21 mouse cellular contexts compared by ENCODE assay signal in the genomic region with DNA sequence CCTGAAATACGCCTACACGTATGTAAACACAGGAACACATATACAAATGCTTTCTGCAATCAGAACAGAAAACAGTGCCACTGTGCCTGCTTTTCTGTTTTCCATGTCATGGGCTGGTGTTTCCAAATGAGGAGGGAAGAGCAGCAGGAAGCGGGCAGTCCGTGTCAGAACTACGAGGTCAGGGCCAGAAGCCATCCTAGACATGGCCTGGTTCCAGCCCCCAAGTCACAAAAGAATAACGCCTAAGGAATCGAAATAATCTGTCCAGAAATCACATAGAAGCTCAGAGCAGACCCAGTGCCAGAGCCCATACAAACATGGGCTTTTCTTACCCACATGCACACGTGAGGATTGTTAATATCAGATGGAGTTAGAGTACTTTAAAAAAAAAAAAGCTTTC. TPM values are rescaled to one million over a fixed set of nuclear protein-coding genes. Genes with fewer than 3 reads are reported as not detected.
"Had no signal": no experiment of that assay in that cellular context is flagged by ENCODE, and none has a peak within 500 bp of the region (broad histone marks: within the 10 kb centered on the region; RNA-seq: fewer than 3 reads in every experiment).

No protein-coding gene starts in this region.

- H3K27ac ChIP-seq: macrophage; midbrain, embryonic 13.5 days; midbrain, embryonic 15.5 days; neural tube, embryonic 12.5 days; stomach, embryonic 15.5 days; stomach, postnatal 0 days had no signal

- H3K36me3 ChIP-seq: lung, embryonic 15.5 days; midbrain, embryonic 13.5 days; midbrain, embryonic 15.5 days; neural tube, embryonic 12.5 days; stomach, embryonic 15.5 days had no signal

- H3K27me3 ChIP-seq: lung, embryonic 15.5 days; midbrain, embryonic 15.5 days; neural tube, embryonic 12.5 days; stomach, embryonic 15.5 days had no signal

- H3K4me3 ChIP-seq: lung, embryonic 15.5 days; midbrain, embryonic 13.5 days; midbrain, embryonic 15.5 days; neural tube, embryonic 12.5 days; stomach, embryonic 15.5 days had no signal

- H3K4me1 ChIP-seq: midbrain, embryonic 15.5 days; stomach, embryonic 15.5 days had no signal

- ATAC-seq: lung, postnatal 0 days; midbrain, embryonic 13.5 days; midbrain, embryonic 15.5 days had no signal

- H3K9me3 ChIP-seq: lung, embryonic 15.5 days; midbrain, embryonic 13.5 days; midbrain, embryonic 15.5 days; neural tube, embryonic 12.5 days; stomach, embryonic 15.5 days had no signal

- H3K4me2 ChIP-seq: midbrain, embryonic 11.5 days; midbrain, embryonic 13.5 days; midbrain, embryonic 15.5 days; neural tube, embryonic 12.5 days; stomach, embryonic 15.5 days had no signal

- DNase-seq: lung, adult 2 months; lung, postnatal 14 days; lung, postnatal 36 days; right cerebral cortex, postnatal 14 days; thymus, adult 2 months; thymus, postnatal 25 days; thymus, postnatal 4 days had no signal

- H3K9ac ChIP-seq: lung, embryonic 15.5 days; midbrain, embryonic 13.5 days; midbrain, embryonic 15.5 days; neural tube, embryonic 12.5 days; stomach, embryonic 15.5 days had no signal

RNA-seq across cellular contexts. Expression of gene Iqch, which starts 45.4 kb away (rescaled TPM):
- total RNA-seq: megakaryocyte progenitor cell, adult 5-6 weeks; midbrain, postnatal 0 days; monocyte, adult 5-6 weeks; neutrophil, adult 5-6 weeks had no signal
- polyA plus RNA-seq: macrophage; spleen, adult 2 months; stomach, postnatal 0 days had no signal
